Mouse (Mus musculus) lung, postnatal 0 days (tissue): Measurements from ENCODE around the gene Sult5a1. TPM values are rescaled to one million over a fixed set of nuclear protein-coding genes. Genes with fewer than 3 reads are reported as not detected.
A peak's percentile ranks its signal among the peaks of the same experiment; 100 is the strongest.

Experiments
- ATAC-seq: fragments of 200-750 bp; cut with Nextera tagmentation; 2 replicates; pipeline ENCODE4 v1.8.0; 2017; ENCODE audit warnings: moderate library complexity
- DNase-seq: peaks from one replicate; pipeline ENCODE4 v3.0.0-alpha.2; 2016; ENCODE audit warnings: low spot score
- H3K27ac ChIP-seq: fragments of 300-500 bp; sonication (generic); 2 replicates; pipeline ENCODE4 v1.5.1; 2014; ENCODE audit warnings: antibody characterized with exemption, mild to moderate bottlenecking, low read length, mixed read lengths
- H3K27me3 ChIP-seq: fragments of 300-500 bp; sonication (generic); replicated peaks from 2 replicates; pipeline ENCODE4 v1.6.1; 2014; ENCODE audit warnings: low read length, mixed read lengths; ENCODE audit not compliant: insufficient read depth
- H3K36me3 ChIP-seq: fragments of 300-500 bp; sonication (generic); 2 replicates; pipeline ENCODE4 v1.6.1; 2014; ENCODE audit warnings: low read length, mixed read lengths; ENCODE audit not compliant: insufficient read depth
- H3K4me1 ChIP-seq: fragments of 300-500 bp; sonication (generic); 2 replicates; pipeline ENCODE4 v1.6.1; 2014; ENCODE audit warnings: antibody characterized with exemption, low read depth, low read length, mixed read lengths; ENCODE audit not compliant: insufficient read depth
- H3K4me2 ChIP-seq: fragments of 300-500 bp; sonication (generic); replicated peaks from 2 replicates; pipeline ENCODE4 v1.6.1; 2014; ENCODE audit warnings: low read depth, mild to moderate bottlenecking, low read length, moderate library complexity, mixed read lengths
- H3K4me3 ChIP-seq: fragments of 300-500 bp; sonication (generic); 2 replicates; pipeline ENCODE4 v1.5.1; 2014; ENCODE audit warnings: low read depth, low read length
- H3K9ac ChIP-seq: fragments of 300-500 bp; sonication (generic); replicated peaks from 2 replicates; pipeline ENCODE4 v1.6.1; 2014; ENCODE audit warnings: low read depth, mild to moderate bottlenecking
- H3K9me3 ChIP-seq: fragments of 300-500 bp; sonication (generic); 2 replicates; pipeline ENCODE4 v1.6.1; 2016; ENCODE audit warnings: low read length, mixed read lengths
- CTCF ChIP-seq: IDR thresholded peaks from 2 replicates; pipeline ENCODE4 v1.5.1; 2016; ENCODE audit warnings: antibody characterized with exemption, mild to moderate bottlenecking
- EP300 ChIP-seq: IDR thresholded peaks from 2 replicates; pipeline ENCODE4 v1.6.1; 2016; ENCODE audit warnings: antibody characterized with exemption, mild to moderate bottlenecking, control low read depth
- WGBS: fragments of 180-500 bp; shearing (Covaris S2); extraction: QIAGEN DNeasy Blood & Tissue Kit; methylation state at CpG from one replicate; pipeline ENCODE4 v1.1.7; 2014; 5-methylcytosine and 5-hydroxymethylcytosine counted together
- microRNA-seq: library from miRNA; unstranded; fragments of <30 nt; microRNA quantifications from one replicate; pipeline ENCODE4, GENCODE M21; 2016
- polyA plus RNA-seq: library from polyadenylated mRNA; unstranded; fragments of >200 nt; fragmentation: Nextera tagmentation; extraction: Ambion mirVana; gene quantifications from 2 replicates; pipeline ENCODE4 v1.2.1, GENCODE M21; 2015

The Sult5a1 gene
- polyA plus RNA-seq, 1 experiment from 2014 or later = 18.3 TPM

- Histone ChIP-seq H3K4me1 (peaks cover 4% of the 10 kb centered on the region; the same call in 1 of the 2 replicates), H3K27ac (peak within 1 kb of the TSS; percentile 90), H3K9ac (peak within 1 kb of the TSS; percentile 92), H3K9me3 (no peaks in the 10 kb centered on the region), H3K4me2 (peak within 1 kb of the TSS; percentile 72), H3K4me3 (peak within 1 kb of the TSS; percentile 80), H3K27me3 (no peaks in the 10 kb centered on the region), H3K36me3 (peaks cover 13% of the 10 kb centered on the region; the same call in 1 of the 2 replicates)
- under 1% methylated on average over 50 of the region's 56 CpGs for WGBS
- DNase-seq = peak; percentile 99
- TF ChIP-seq CTCF = no peak
- TF ChIP-seq EP300 = no peak; the same call in 1 of the 2 replicates
- ATAC-seq = peak; percentile 98
These were observed 56.1 kb downstream of the Sult5a1 start, which contains the start of gene Rpl13 for GRCm38 (mm10) chr8:123101735-123102685. Gene Rpl13, plus strand, starts transcription at chr8:123102350.

GRCm38 (mm10) chr8:123101244-123101643, 56.9 kb downstream of the Sult5a1 start:
- WGBS = 79% methylated on average over 4 of the region's 4 CpGs
- no peak overlapping the region for H3K4me2 ChIP-seq
- ATAC-seq (no peak), DNase-seq (no peak)
- no peak overlapping the region for H3K4me3 ChIP-seq
- TF ChIP-seq CTCF (peak; percentile 24; the same call in 1 of the 2 replicates), EP300 (no peak)
- no peak overlapping the region for H3K9ac ChIP-seq
- no peak overlapping the region for H3K27ac ChIP-seq
- peaks cover 4% of the 10 kb centered on the region; the same call in 1 of the 2 replicates for H3K4me1 ChIP-seq
- no peaks in the 10 kb centered on the region for H3K27me3 ChIP-seq
- H3K9me3 ChIP-seq = no peaks in the 10 kb centered on the region
- peaks cover 13% of the 10 kb centered on the region; the same call in 1 of the 2 replicates for H3K36me3 ChIP-seq

GRCm38 (mm10) chr8:123100288-123100687, 57.8 kb downstream of the Sult5a1 start:
- peaks cover 4% of the 10 kb centered on the region; the same call in 1 of the 2 replicates for H3K4me1 ChIP-seq
- H3K4me3 ChIP-seq = no peak overlapping the region
- H3K27me3 ChIP-seq = no peaks in the 10 kb centered on the region
- 34% methylated on average over 8 of the region's 8 CpGs for WGBS
- no peak overlapping the region for H3K4me2 ChIP-seq
- H3K27ac ChIP-seq = peak overlapping the region; percentile 38; the same call in 1 of the 2 replicates
- no peak overlapping the region for H3K9ac ChIP-seq
- peaks cover 10% of the 10 kb centered on the region; the same call in 1 of the 2 replicates for H3K36me3 ChIP-seq
- DNase-seq (peak; percentile 77), ATAC-seq (peak; percentile 36)
- H3K9me3 ChIP-seq = no peaks in the 10 kb centered on the region
- TF ChIP-seq EP300 = no peak
- TF ChIP-seq CTCF = no peak

- H3K9ac ChIP-seq = no peak overlapping the region
- no peaks in the 10 kb centered on the region for H3K27me3 ChIP-seq
- 82% methylated on average over 12 of the region's 12 CpGs for WGBS
- no peak overlapping the region for H3K4me2 ChIP-seq
- H3K36me3 ChIP-seq = peaks cover 8% of the 10 kb centered on the region; the same call in 1 of the 2 replicates
- no peak overlapping the region for H3K27ac ChIP-seq
- TF ChIP-seq EP300 = no peak
- TF ChIP-seq CTCF = peak; percentile 12; the same call in 1 of the 2 replicates
- no peaks in the 10 kb centered on the region for H3K9me3 ChIP-seq
- DNase-seq = no peak
- no peak for ATAC-seq
- no peak overlapping the region for H3K4me3 ChIP-seq
- H3K4me1 ChIP-seq = no peaks in the 10 kb centered on the region
These were observed 60.1 kb downstream of the Sult5a1 start for GRCm38 (mm10) chr8:123097786-123098584.

GRCm38 (mm10) chr8:123097216-123097615, 60.9 kb downstream of the Sult5a1 start:
- H3K36me3 ChIP-seq = peaks cover 8% of the 10 kb centered on the region; the same call in 1 of the 2 replicates
- WGBS = 90% methylated on average over 11 of the region's 11 CpGs
- no peak overlapping the region for H3K4me2 ChIP-seq
- no peak overlapping the region for H3K27ac ChIP-seq
- H3K9ac ChIP-seq = no peak overlapping the region
- no peak overlapping the region for H3K4me3 ChIP-seq
- H3K27me3 ChIP-seq = no peaks in the 10 kb centered on the region
- DNase-seq = no peak
- H3K9me3 ChIP-seq = no peaks in the 10 kb centered on the region
- TF ChIP-seq EP300 = no peak
- no peak for TF ChIP-seq CTCF
- no peaks in the 10 kb centered on the region for H3K4me1 ChIP-seq
- no peak for ATAC-seq

Small RNAs within 50 kb of the gene (microRNA-seq; reads per million reads assigned to microRNA genes)
- not detected for gene Mir7079
- not detected for gene Mir7080

Other genes with a start within 250 kb of the Sult5a1 start
- 46.5 and 60.1 TPM in 2 replicates for gene Ankrd11, start 116.0 kb downstream of the Sult5a1 start, polyA plus RNA-seq
- 22.7 and 27.3 TPM in 2 replicates for gene Spg7, start 95.4 kb downstream of the Sult5a1 start, polyA plus RNA-seq
- 1,019 and 1,086 TPM in 2 replicates for gene Rpl13, start 56.0 kb downstream of the Sult5a1 start, polyA plus RNA-seq
- gene Cpne7, start 40.9 kb downstream of the Sult5a1 start, polyA plus RNA-seq = 0.94 and 1.3 TPM in 2 replicates
- gene Dpep1, start 27.9 kb upstream of the Sult5a1 start, polyA plus RNA-seq = 98.1 and 104 TPM in 2 replicates
- gene Chmp1a, start 54.4 kb upstream of the Sult5a1 start, polyA plus RNA-seq = 127 and 130 TPM in 2 replicates
- gene Spata33, start 54.5 kb upstream of the Sult5a1 start, polyA plus RNA-seq = 3.2 and 4.8 TPM in 2 replicates
- gene Cdk10, start 66.5 kb upstream of the Sult5a1 start, polyA plus RNA-seq = 23.4 and 28.3 TPM in 2 replicates
- 4.8 TPM in 2 replicates for gene Spata2l, start 77.9 kb upstream of the Sult5a1 start, polyA plus RNA-seq
- gene Zfp276, start 95.9 kb upstream of the Sult5a1 start, polyA plus RNA-seq = 14.4 and 14.6 TPM in 2 replicates
- gene Vps9d1, start 96.0 kb upstream of the Sult5a1 start, polyA plus RNA-seq = 14.0 and 14.3 TPM in 2 replicates
- gene Fanca, start 160.3 kb upstream of the Sult5a1 start, polyA plus RNA-seq = 4.5 and 6.0 TPM in 2 replicates
- gene Spire2, start 174.4 kb upstream of the Sult5a1 start, polyA plus RNA-seq = 1.6 and 2.0 TPM in 2 replicates
- gene Tcf25, start 215.4 kb upstream of the Sult5a1 start, polyA plus RNA-seq = 133 and 144 TPM in 2 replicates
- gene Mc1r, start 248.8 kb upstream of the Sult5a1 start, polyA plus RNA-seq = not detected in 2 replicates